Mouse (Mus musculus): ENCODE results near the gene Gm10073. TPM values are rescaled to one million over a fixed set of nuclear protein-coding genes. Genes with fewer than 3 reads are reported as not detected.
A peak's percentile ranks its signal among the peaks of the same experiment; 100 is the strongest.

Gm10073 gene
- polyA plus RNA-seq, 1 experiment from 2014 or later: 5.9 TPM

GRCm38 (mm10) chr8:106534449-106534848 is 38.8 kb downstream of the Gm10073 start:
- H3K4me1 ChIP-seq (replicated peaks; ENCODE audit: control insufficient read depth, insufficient read depth, low read length): no peaks in the 10 kb centered on the region
- DNase-seq (ENCODE audit: low spot score): peak; percentile 62
- no peaks in the 10 kb centered on the region for H3K27me3 ChIP-seq (ENCODE audit: control insufficient read depth, insufficient read depth, low read length)
- H3K4me2 ChIP-seq (ENCODE audit: low read depth, low read length, severe bottlenecking): no peak overlapping the region
- no peaks in the 10 kb centered on the region for H3K9me3 ChIP-seq (ENCODE audit: control insufficient read depth, low read length)
- no peak for ATAC-seq (replicated peaks; ENCODE audit: low FRiP score)
- 39% methylated on average over 6 of the region's 6 CpGs for WGBS
- H3K36me3 ChIP-seq (ENCODE audit: control insufficient read depth, insufficient read depth, low read length): no peaks in the 10 kb centered on the region
- H3K27ac ChIP-seq (ENCODE audit: low read depth, low read length): no peak overlapping the region
- no peak overlapping the region for H3K9ac ChIP-seq (ENCODE audit: low read length)
- no peak overlapping the region for H3K4me3 ChIP-seq (ENCODE audit: low read depth, low read length)

DNA sequence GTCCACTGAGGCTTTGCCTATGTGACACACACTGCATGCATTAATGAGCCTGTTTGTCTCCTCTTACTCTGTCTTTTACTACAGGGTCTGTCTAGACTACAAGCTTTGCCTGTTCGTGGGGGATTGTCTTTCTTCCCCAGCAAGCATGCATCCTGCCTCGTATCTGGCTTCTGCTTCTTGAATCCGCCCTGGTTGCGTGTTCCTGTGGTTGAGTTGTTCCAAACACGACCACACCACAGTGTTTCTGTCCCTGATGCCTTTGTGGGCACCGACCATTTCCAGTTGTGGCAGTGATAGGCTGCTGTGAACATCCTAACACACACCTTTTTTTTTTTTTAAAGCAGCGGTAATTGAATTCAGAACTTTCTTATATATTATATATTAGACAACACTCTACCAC is 39.6 kb downstream of the Gm10073 start:
- 89% methylated on average over 7 of the region's 7 CpGs for WGBS
- no peaks in the 10 kb centered on the region for H3K36me3 ChIP-seq (ENCODE audit: control insufficient read depth, insufficient read depth, low read length)
- H3K4me1 ChIP-seq (replicated peaks; ENCODE audit: control insufficient read depth, insufficient read depth, low read length): no peaks in the 10 kb centered on the region
- no peak overlapping the region for H3K4me3 ChIP-seq (ENCODE audit: low read depth, low read length)
- no peak overlapping the region for H3K27ac ChIP-seq (ENCODE audit: low read depth, low read length)
- no peaks in the 10 kb centered on the region for H3K27me3 ChIP-seq (ENCODE audit: control insufficient read depth, insufficient read depth, low read length)
- no peak overlapping the region for H3K9ac ChIP-seq (ENCODE audit: low read length)
- DNase-seq (ENCODE audit: low spot score) (no peak), ATAC-seq (replicated peaks; ENCODE audit: low FRiP score) (no peak)
- H3K9me3 ChIP-seq (ENCODE audit: control insufficient read depth, low read length): no peaks in the 10 kb centered on the region
- no peak overlapping the region for H3K4me2 ChIP-seq (ENCODE audit: low read depth, low read length, severe bottlenecking)

- DNase-seq (ENCODE audit: low spot score) (no peak), ATAC-seq (replicated peaks; ENCODE audit: low FRiP score) (no peak)
- no peaks in the 10 kb centered on the region; the same call in 1 of the 2 replicates for H3K9me3 ChIP-seq (ENCODE audit: control insufficient read depth, low read length)
- no peak overlapping the region for H3K27ac ChIP-seq (ENCODE audit: low read depth, low read length)
- 78% methylated on average over 4 of the region's 4 CpGs for WGBS
- H3K4me2 ChIP-seq (ENCODE audit: low read depth, low read length, severe bottlenecking): no peak overlapping the region
- H3K36me3 ChIP-seq (ENCODE audit: control insufficient read depth, insufficient read depth, low read length): no peaks in the 10 kb centered on the region
- H3K9ac ChIP-seq (ENCODE audit: low read length): no peak overlapping the region
- no peaks in the 10 kb centered on the region for H3K4me1 ChIP-seq (replicated peaks; ENCODE audit: control insufficient read depth, insufficient read depth, low read length)
- H3K27me3 ChIP-seq (ENCODE audit: control insufficient read depth, insufficient read depth, low read length): no peaks in the 10 kb centered on the region
- no peak overlapping the region for H3K4me3 ChIP-seq (ENCODE audit: low read depth, low read length)
Observed at GRCm38 (mm10) chr8:106530566-106530965, 42.7 kb downstream of the Gm10073 start.

GRCm38 (mm10) chr8:106529885-106530482 is 43.3 kb downstream of the Gm10073 start:
- ATAC-seq (replicated peaks; ENCODE audit: low FRiP score) (no peak), DNase-seq (ENCODE audit: low spot score) (no peak)
- H3K9me3 ChIP-seq (ENCODE audit: control insufficient read depth, low read length): no peaks in the 10 kb centered on the region; the same call in 1 of the 2 replicates
- H3K4me2 ChIP-seq (ENCODE audit: low read depth, low read length, severe bottlenecking): no peak overlapping the region
- H3K9ac ChIP-seq (ENCODE audit: low read length): no peak overlapping the region
- no peaks in the 10 kb centered on the region for H3K36me3 ChIP-seq (ENCODE audit: control insufficient read depth, insufficient read depth, low read length)
- H3K4me1 ChIP-seq (replicated peaks; ENCODE audit: control insufficient read depth, insufficient read depth, low read length): no peaks in the 10 kb centered on the region
- H3K4me3 ChIP-seq (ENCODE audit: low read depth, low read length): no peak overlapping the region
- no peak overlapping the region for H3K27ac ChIP-seq (ENCODE audit: low read depth, low read length)
- 94% methylated on average over 10 of the region's 10 CpGs for WGBS
- no peaks in the 10 kb centered on the region for H3K27me3 ChIP-seq (ENCODE audit: control insufficient read depth, insufficient read depth, low read length)

DNA sequence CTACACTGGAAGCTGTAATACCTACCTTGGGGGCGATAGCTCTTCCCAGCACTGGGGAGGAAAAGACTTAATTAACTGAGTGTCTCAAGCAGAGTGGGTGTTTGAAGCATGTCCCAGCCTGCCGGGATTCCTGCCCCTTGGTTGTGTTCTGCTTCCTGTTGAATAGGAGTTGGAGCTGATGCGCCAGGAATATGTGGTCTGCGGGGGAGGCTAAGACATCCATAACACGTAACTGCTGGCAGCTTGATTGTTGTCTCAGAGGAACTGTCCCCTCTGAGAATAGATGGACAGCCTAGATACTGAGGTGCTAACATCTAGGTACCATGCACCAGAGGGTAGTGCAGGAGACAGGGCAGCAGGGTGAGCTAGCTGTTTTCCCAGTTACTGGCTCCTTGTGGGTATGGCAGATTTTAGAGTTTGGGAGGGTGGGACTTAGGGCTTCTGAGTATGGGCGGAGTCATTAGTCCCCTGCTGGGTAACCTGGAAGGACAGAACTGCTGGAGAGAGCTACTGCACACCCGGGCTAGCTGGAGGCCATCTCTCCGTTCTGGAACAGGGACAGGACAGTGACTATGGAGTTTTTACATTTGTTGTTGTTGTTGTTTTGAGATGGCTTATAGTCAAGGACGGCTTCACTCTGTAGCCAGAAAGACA is 44.5 kb downstream of the Gm10073 start:
- WGBS: 88% methylated on average over 9 of the region's 9 CpGs
- H3K36me3 ChIP-seq (ENCODE audit: control insufficient read depth, insufficient read depth, low read length): no peaks in the 10 kb centered on the region

GRCm38 (mm10) chr8:106527241-106528036 is 45.8 kb downstream of the Gm10073 start:
- Histone ChIP-seq H3K9ac (ENCODE audit: low read length) (no peak overlapping the region), H3K4me1 (replicated peaks; ENCODE audit: control insufficient read depth, insufficient read depth, low read length) (no peaks in the 10 kb centered on the region), H3K36me3 (ENCODE audit: control insufficient read depth, insufficient read depth, low read length) (no peaks in the 10 kb centered on the region), H3K4me2 (ENCODE audit: low read depth, low read length, severe bottlenecking) (no peak overlapping the region), H3K9me3 (ENCODE audit: control insufficient read depth, low read length) (no peaks in the 10 kb centered on the region; the same call in 1 of the 2 replicates), H3K27ac (ENCODE audit: low read depth, low read length) (no peak overlapping the region), H3K4me3 (ENCODE audit: low read depth, low read length) (no peak overlapping the region), H3K27me3 (ENCODE audit: control insufficient read depth, insufficient read depth, low read length) (no peaks in the 10 kb centered on the region)
- ATAC-seq (replicated peaks; ENCODE audit: low FRiP score) (no peak), DNase-seq (ENCODE audit: low spot score) (peak; percentile 60)
- WGBS: 91% methylated on average over 9 of the region's 9 CpGs

More for the DNA sequence above, 44.5 kb downstream of the Gm10073 start:
- no peak overlapping the region for H3K9ac ChIP-seq (ENCODE audit: low read length)
- H3K9me3 ChIP-seq (ENCODE audit: control insufficient read depth, low read length): no peaks in the 10 kb centered on the region; the same call in 1 of the 2 replicates
- no peak for DNase-seq (ENCODE audit: low spot score)
- H3K27me3 ChIP-seq (ENCODE audit: control insufficient read depth, insufficient read depth, low read length): no peaks in the 10 kb centered on the region
- H3K27ac ChIP-seq (ENCODE audit: low read depth, low read length): no peak overlapping the region
- ATAC-seq (replicated peaks; ENCODE audit: low FRiP score): no peak
- H3K4me2 ChIP-seq (ENCODE audit: low read depth, low read length, severe bottlenecking): no peak overlapping the region
- no peaks in the 10 kb centered on the region for H3K4me1 ChIP-seq (replicated peaks; ENCODE audit: control insufficient read depth, insufficient read depth, low read length)
- H3K4me3 ChIP-seq (ENCODE audit: low read depth, low read length): no peak overlapping the region

GRCm38 (mm10) chr8:106526725-106527124 is 46.5 kb downstream of the Gm10073 start:
- no peaks in the 10 kb centered on the region for H3K27me3 ChIP-seq (ENCODE audit: control insufficient read depth, insufficient read depth, low read length)
- DNase-seq (ENCODE audit: low spot score): no peak
- no peak overlapping the region for H3K4me3 ChIP-seq (ENCODE audit: low read depth, low read length)
- no peak overlapping the region for H3K4me2 ChIP-seq (ENCODE audit: low read depth, low read length, severe bottlenecking)
- H3K9ac ChIP-seq (ENCODE audit: low read length): no peak overlapping the region
- 67% methylated on average over 6 of the region's 6 CpGs for WGBS
- no peaks in the 10 kb centered on the region; the same call in 1 of the 2 replicates for H3K9me3 ChIP-seq (ENCODE audit: control insufficient read depth, low read length)
- H3K36me3 ChIP-seq (ENCODE audit: control insufficient read depth, insufficient read depth, low read length): no peaks in the 10 kb centered on the region
- no peaks in the 10 kb centered on the region for H3K4me1 ChIP-seq (replicated peaks; ENCODE audit: control insufficient read depth, insufficient read depth, low read length)
- no peak for ATAC-seq (replicated peaks; ENCODE audit: low FRiP score)
- H3K27ac ChIP-seq (ENCODE audit: low read depth, low read length): no peak overlapping the region

Data from forebrain, embryonic 11.5 days (tissue).